In genomic region chr2:163787709-163788108, GRCm38 (mm10) we compare ENCODE assay signal across 7 mouse cellular contexts. TPM values are rescaled to one million over a fixed set of nuclear protein-coding genes. Genes with fewer than 3 reads are reported as not detected.
A peak's percentile ranks its signal among the peaks of the same experiment; 100 is the strongest.
DNase-seq lines count a peak whose midpoint lies in the region; ATAC-seq and TF ChIP-seq lines count a peak whose summit lies in the region.

No protein-coding gene starts in this region.

- TF ChIP-seq POLR2A in MEL (IDR thresholded peaks at IDR 0.05; ENCODE audit: control insufficient read depth in 1 of 2, insufficient read depth in 1 of 2, low read depth in 1 of 2, low read length in 2 of 2, poor library complexity in 1 of 2): no peak

- WGBS in lung, embryonic 15.5 days: 36% methylated on average over 3 of the region's 3 CpGs

- TF ChIP-seq RAD21 in MEL (IDR thresholded peaks at IDR 0.05; ENCODE audit: low read depth, low read length): peak; percentile 83

- H3K9ac ChIP-seq in MEL (ENCODE audit: control insufficient read depth, low read depth, low read length, poor library complexity, severe bottlenecking): no peak overlapping the region
- H3K9ac ChIP-seq in lung, embryonic 15.5 days: no peak overlapping the region

- TF ChIP-seq CTCF in MEL (IDR thresholded peaks at IDR 0.05 in 2 of 3, conservative IDR thresholded peaks at IDR 0.05 in 1 of 3; ENCODE audit: control insufficient read depth in 1 of 3, insufficient read depth in 1 of 3, low read depth in 2 of 3, low read length in 3 of 3, poor library complexity in 1 of 3, severe bottlenecking in 1 of 3): peak; percentile 80 to 94 (median 83)

- no peaks in the 10 kb centered on the region for H3K4me1 ChIP-seq in MEL (ENCODE audit: control insufficient read depth in 1 of 2, insufficient read depth in 2 of 2, low read length in 2 of 2)
- no peaks in the 10 kb centered on the region for H3K4me1 ChIP-seq in lung, embryonic 15.5 days

- no peaks in the 10 kb centered on the region for H3K9me3 ChIP-seq in MEL (replicated peaks; ENCODE audit: insufficient read depth, low read length)
- no peaks in the 10 kb centered on the region for H3K9me3 ChIP-seq in lung, embryonic 15.5 days

- H3K79me2 ChIP-seq in MEL (ENCODE audit: control insufficient read depth, insufficient read depth, low read length, poor library complexity): no peaks in the 10 kb centered on the region

- no peak for TF ChIP-seq EP300 in MEL (IDR thresholded peaks at IDR 0.05; ENCODE audit: low read depth in 1 of 2, low read length in 2 of 2)

- peak; percentile 52 for DNase-seq in CD4-positive helper T cell, adult 2 months (ENCODE audit: low read depth, low spot score)
- peak; percentile 81 for DNase-seq in MEL (ENCODE audit: low read depth, low spot score)
- peak; percentile 74 for DNase-seq in cerebellum, adult 9-10 months
- peak; percentile 63 for DNase-seq in heart, adult 8-10 months (ENCODE audit: low spot score)
- peak; percentile 63 for DNase-seq in kidney, postnatal 14 days
- peak; percentile 21 for DNase-seq in right cerebral cortex, postnatal 25 days

- no peak overlapping the region for H3K27ac ChIP-seq in MEL (ENCODE audit: control insufficient read depth, low read depth, low read length)
- H3K27ac ChIP-seq in lung, embryonic 15.5 days: no peak overlapping the region

- ATAC-seq in lung, embryonic 15.5 days (ENCODE audit: borderline replicate concordance, extremely low read depth, low FRiP score, low TSS enrichment): peak; percentile 49; the same call in 1 of the 2 replicates

- H3K4me2 ChIP-seq in lung, embryonic 15.5 days: no peak overlapping the region

- peaks cover 4 to 6% of the 10 kb centered on the region in 2 experiments for H3K27me3 ChIP-seq in MEL (ENCODE audit: control insufficient read depth in 1 of 2, insufficient read depth in 2 of 2, low read length in 2 of 2)
- no peaks in the 10 kb centered on the region for H3K27me3 ChIP-seq in lung, embryonic 15.5 days

- no peaks in the 10 kb centered on the region for H3K36me3 ChIP-seq in MEL (ENCODE audit: control insufficient read depth in 1 of 2, insufficient read depth in 2 of 2, low read length in 2 of 2)
- no peaks in the 10 kb centered on the region for H3K36me3 ChIP-seq in lung, embryonic 15.5 days

- no peak overlapping the region for H3K4me3 ChIP-seq in MEL (ENCODE audit: control insufficient read depth in 1 of 2, insufficient read depth in 1 of 2, low read depth in 2 of 2, low read length in 2 of 2)
- no peak overlapping the region for H3K4me3 ChIP-seq in lung, embryonic 15.5 days

TF ChIP-seq in MEL, 35 proteins besides CTCF, POLR2A, EP300 and RAD21:
- TF ChIP-seq UBTF (IDR thresholded peaks at IDR 0.05; ENCODE audit: borderline replicate concordance, insufficient read depth, low read depth, low read length) (no peak), ZC3H11A (IDR thresholded peaks at IDR 0.05; ENCODE audit: low read depth, low read length) (peak; percentile 79), MAX (IDR thresholded peaks at IDR 0.05; ENCODE audit: low read length) (no peak), MYC (IDR thresholded peaks at IDR 0.05; ENCODE audit: low read depth, low read length) (peak; percentile 56; the same call in 1 of the 2 replicates), SMC3 (IDR thresholded peaks at IDR 0.05; ENCODE audit: low read depth, low read length) (peak; percentile 92)

RNA-seq across cellular contexts. Expression of gene Ccn5, which starts 33.0 kb away (rescaled TPM):
- not detected in 2 replicates for total RNA-seq in MEL (2012; rRNA removed)
- polyA plus RNA-seq in MEL (2012; ENCODE audit: insufficient read depth in 1 of 2, insufficient read length in 2 of 2, low read depth in 1 of 2, low replicate concordance in 2 of 2, missing spikeins in 1 of 2): not detected
- total RNA-seq in heart, adult 8-10 months (2022): 1 to 10 TPM in 2 of 4 experiments, under 1 TPM in 2; 0.65 to 2.6 (median 1.4) TPM
- 1.8 and 1.9 TPM in 2 replicates for polyA plus RNA-seq in lung, embryonic 15.5 days (2015; fragmentation: Nextera tagmentation; extraction: Ambion mirVana)

RNA-seq across cellular contexts. Expression of gene Ada, which starts 37.7 kb away (rescaled TPM):
- 35.1 and 36.7 TPM in 2 replicates for total RNA-seq in MEL (2012; rRNA removed)
- polyA plus RNA-seq in MEL (2012; ENCODE audit: insufficient read depth in 1 of 2, insufficient read length in 2 of 2, low read depth in 1 of 2, low replicate concordance in 2 of 2, missing spikeins in 1 of 2): 10 to 100 TPM in 1 of 2 experiments, not detected in 1; 36.5 TPM
- 1 to 10 TPM in 2 of 4 experiments, under 1 TPM in 2; 0.46 to 1.2 (median 0.89) TPM for total RNA-seq in heart, adult 8-10 months (2022)
- polyA plus RNA-seq in lung, embryonic 15.5 days (2015; fragmentation: Nextera tagmentation; extraction: Ambion mirVana): 9.4 and 11.4 TPM in 2 replicates

Comparison
In these comparisons a context has a peak if more than half of its experiments do, and no peak if none do; other contexts are left out.
1. DNase-seq: peak in every context shown above with its lines; median percentile 81 in MEL; 74 in cerebellum, adult 9-10 months; 63 in heart, adult 8-10 months; 63 in kidney, postnatal 14 days; 52 in CD4-positive helper T cell, adult 2 months; 21 in right cerebral cortex, postnatal 25 days.
2. RNA of gene Ada, which starts 37.7 kb away (total RNA-seq): 35.1 to 36.7 TPM in MEL; 0.46 to 1.2 TPM in heart, adult 8-10 months; every median in the first group is over 10 times any median in the second.